10 mouse cellular contexts compared by ENCODE assay signal in genomic region chr6:136806819-136807218, GRCm38 (mm10). TPM values are rescaled to one million over a fixed set of nuclear protein-coding genes. Genes with fewer than 3 reads are reported as not detected.
DNase-seq lines count a peak whose midpoint lies in the region; ATAC-seq and TF ChIP-seq lines count a peak whose summit lies in the region.
"Had no signal": no experiment of that assay in that cellular context is flagged by ENCODE, and none has a peak within 500 bp of the region (broad histone marks: within the 10 kb centered on the region; RNA-seq: fewer than 3 reads in every experiment).

No protein-coding gene starts in this region.

- no peak overlapping the region for H3K4me3 ChIP-seq in forebrain, postnatal 0 days (ENCODE audit: low read depth, low read length)
- H3K4me3 ChIP-seq in forebrain, embryonic 11.5 days (ENCODE audit: low read depth, low read length) = no peak overlapping the region
- no peak overlapping the region for H3K4me3 ChIP-seq in neural tube, embryonic 12.5 days
- no peak overlapping the region for H3K4me3 ChIP-seq in neural tube, embryonic 15.5 days (replicated peaks)
- H3K4me3 ChIP-seq in liver, postnatal 0 days (ENCODE audit: low read depth, low read length) = peak overlapping the region; percentile 91; the same call in 1 of the 2 replicates
- no peak overlapping the region for H3K4me3 ChIP-seq in stomach, postnatal 0 days (ENCODE audit: low read depth, low read length)

- peaks cover 9% of the 10 kb centered on the region for H3K4me1 ChIP-seq in forebrain, postnatal 0 days (ENCODE audit: insufficient read depth)
- H3K4me1 ChIP-seq in forebrain, embryonic 11.5 days (replicated peaks; ENCODE audit: control insufficient read depth, insufficient read depth, low read length) = peaks cover 7% of the 10 kb centered on the region
- peaks cover 22% of the 10 kb centered on the region for H3K4me1 ChIP-seq in neural tube, embryonic 12.5 days
- H3K4me1 ChIP-seq in neural tube, embryonic 15.5 days = peaks cover 34% of the 10 kb centered on the region
- H3K4me1 ChIP-seq in liver, postnatal 0 days (ENCODE audit: insufficient read depth) = peaks cover 32% of the 10 kb centered on the region
- no peaks in the 10 kb centered on the region; the same call in 1 of the 2 replicates for H3K4me1 ChIP-seq in stomach, postnatal 0 days (replicated peaks; ENCODE audit: control insufficient read depth, insufficient read depth)

- DNase-seq in forebrain, postnatal 0 days = no peak
- no peak for DNase-seq in forebrain, embryonic 11.5 days (ENCODE audit: low spot score)
- no peak for DNase-seq in liver, postnatal 0 days
- DNase-seq in stomach, postnatal 0 days (ENCODE audit: low spot score) = peak; percentile 60
- DNase-seq in thymus, postnatal 36 days = no peak
- DNase-seq in cerebellum, postnatal 25 days = no peak
- DNase-seq: gastrocnemius, adult 2 months had no signal

- peaks cover 2% of the 10 kb centered on the region; the same call in 1 of the 2 replicates for H3K36me3 ChIP-seq in forebrain, postnatal 0 days (ENCODE audit: insufficient read depth)
- H3K36me3 ChIP-seq in forebrain, embryonic 11.5 days (ENCODE audit: control insufficient read depth, insufficient read depth, low read length) = no peaks in the 10 kb centered on the region; the same call in 1 of the 2 replicates
- H3K36me3 ChIP-seq in neural tube, embryonic 12.5 days = peaks cover under 1% of the 10 kb centered on the region; the same call in 1 of the 2 replicates
- 0 out of 2 replicates have a peak, but pooled peaks cover under 1% of the 10 kb centered on the region for H3K36me3 ChIP-seq in neural tube, embryonic 15.5 days
- peaks cover 5% of the 10 kb centered on the region; the same call in 1 of the 2 replicates for H3K36me3 ChIP-seq in liver, postnatal 0 days (replicated peaks; ENCODE audit: insufficient read depth, low read length)
- no peaks in the 10 kb centered on the region for H3K36me3 ChIP-seq in stomach, postnatal 0 days (ENCODE audit: control insufficient read depth, insufficient read depth, low read length)

- peak overlapping the region; percentile 95; the same call in 1 of the 2 replicates for H3K4me2 ChIP-seq in forebrain, postnatal 0 days (ENCODE audit: low read depth)
- H3K4me2 ChIP-seq in forebrain, embryonic 11.5 days (ENCODE audit: low read depth, low read length, severe bottlenecking) = no peak overlapping the region; the same call in 1 of the 2 replicates
- H3K4me2 ChIP-seq in neural tube, embryonic 12.5 days (replicated peaks) = peak overlapping the region; percentile 93; the same call in 1 of the 2 replicates
- no peak overlapping the region for H3K4me2 ChIP-seq in neural tube, embryonic 15.5 days
- peak overlapping the region; percentile 70 for H3K4me2 ChIP-seq in liver, postnatal 0 days (ENCODE audit: low read depth, low read length)
- H3K4me2 ChIP-seq in stomach, postnatal 0 days (replicated peaks; ENCODE audit: low read depth) = peak overlapping the region; percentile 57; the same call in 1 of the 2 replicates

- no peaks in the 10 kb centered on the region for H3K27me3 ChIP-seq in forebrain, postnatal 0 days (ENCODE audit: insufficient read depth, low read length)
- H3K27me3 ChIP-seq in forebrain, embryonic 11.5 days (ENCODE audit: control insufficient read depth, insufficient read depth, low read length) = no peaks in the 10 kb centered on the region
- no peaks in the 10 kb centered on the region for H3K27me3 ChIP-seq in neural tube, embryonic 12.5 days (replicated peaks)
- no peaks in the 10 kb centered on the region for H3K27me3 ChIP-seq in neural tube, embryonic 15.5 days (replicated peaks)
- H3K27me3 ChIP-seq in liver, postnatal 0 days (ENCODE audit: insufficient read depth, low read length) = no peaks in the 10 kb centered on the region
- H3K27me3 ChIP-seq in stomach, postnatal 0 days (ENCODE audit: control insufficient read depth, insufficient read depth, low read length) = no peaks in the 10 kb centered on the region
- H3K27me3 ChIP-seq: Patski had no signal

- H3K9me3 ChIP-seq in forebrain, postnatal 0 days (ENCODE audit: low read length) = no peaks in the 10 kb centered on the region
- H3K9me3 ChIP-seq in forebrain, embryonic 11.5 days (ENCODE audit: control insufficient read depth, low read length) = no peaks in the 10 kb centered on the region
- H3K9me3 ChIP-seq in neural tube, embryonic 12.5 days = no peaks in the 10 kb centered on the region
- H3K9me3 ChIP-seq in neural tube, embryonic 15.5 days (replicated peaks) = no peaks in the 10 kb centered on the region
- H3K9me3 ChIP-seq in liver, postnatal 0 days (ENCODE audit: low read length) = no peaks in the 10 kb centered on the region
- no peaks in the 10 kb centered on the region for H3K9me3 ChIP-seq in stomach, postnatal 0 days (ENCODE audit: control insufficient read depth, low read length)

- no peak overlapping the region for H3K27ac ChIP-seq in forebrain, postnatal 0 days (ENCODE audit: low read depth, low read length)
- no peak overlapping the region for H3K27ac ChIP-seq in forebrain, embryonic 11.5 days (ENCODE audit: low read depth, low read length)
- no peak overlapping the region for H3K27ac ChIP-seq in neural tube, embryonic 12.5 days
- no peak overlapping the region for H3K27ac ChIP-seq in neural tube, embryonic 15.5 days (replicated peaks)
- 0 out of 2 replicates have a peak overlapping the region, but pooled peaks have one; percentile 78 for H3K27ac ChIP-seq in liver, postnatal 0 days (ENCODE audit: low read depth)
- peak overlapping the region; percentile 89 for H3K27ac ChIP-seq in stomach, postnatal 0 days (replicated peaks)

- H3K9ac ChIP-seq in forebrain, postnatal 0 days = no peak overlapping the region
- no peak overlapping the region for H3K9ac ChIP-seq in forebrain, embryonic 11.5 days (ENCODE audit: low read length)
- H3K9ac ChIP-seq in neural tube, embryonic 12.5 days = no peak overlapping the region
- H3K9ac ChIP-seq in neural tube, embryonic 15.5 days (replicated peaks) = no peak overlapping the region
- H3K9ac ChIP-seq in liver, postnatal 0 days (replicated peaks) = 0 out of 2 replicates have a peak overlapping the region, but pooled peaks have one; percentile 28
- H3K9ac ChIP-seq in stomach, postnatal 0 days (ENCODE audit: low read length) = no peak overlapping the region; the same call in 1 of the 2 replicates

- no peak for TF ChIP-seq EP300 in liver, postnatal 0 days (IDR thresholded peaks at IDR 0.05; ENCODE audit: low read depth)
- no peak for TF ChIP-seq EP300 in stomach, postnatal 0 days (optimal IDR thresholded peaks at IDR 0.05)

- 67% methylated on average over 5 of the region's 5 CpGs for WGBS in forebrain, postnatal 0 days
- 72% methylated on average over 5 of the region's 5 CpGs for WGBS in forebrain, embryonic 11.5 days
- WGBS in neural tube, embryonic 12.5 days = 78% methylated on average over 5 of the region's 5 CpGs
- 80% methylated on average over 5 of the region's 5 CpGs for WGBS in neural tube, embryonic 15.5 days
- WGBS in liver, postnatal 0 days (ENCODE audit: insufficient replicate concordance) = 80% methylated on average over 5 of the region's 5 CpGs
- WGBS in stomach, postnatal 0 days = 59% methylated on average over 5 of the region's 5 CpGs

- no peak for TF ChIP-seq CTCF in forebrain, postnatal 0 days (IDR thresholded peaks at IDR 0.05; ENCODE audit: low read depth)
- no peak for TF ChIP-seq CTCF in liver, postnatal 0 days (IDR thresholded peaks at IDR 0.05; ENCODE audit: low read depth)
- TF ChIP-seq CTCF in stomach, postnatal 0 days (IDR thresholded peaks at IDR 0.05; ENCODE audit: low read depth) = no peak

- ATAC-seq in forebrain, postnatal 0 days = no peak
- ATAC-seq in forebrain, embryonic 11.5 days (replicated peaks; ENCODE audit: low FRiP score) = no peak
- ATAC-seq in neural tube, embryonic 12.5 days (ENCODE audit: low FRiP score, low read depth) = no peak
- no peak for ATAC-seq in neural tube, embryonic 15.5 days (ENCODE audit: low FRiP score)
- no peak for ATAC-seq in liver, postnatal 0 days
- ATAC-seq in stomach, postnatal 0 days (ENCODE audit: low FRiP score, low TSS enrichment) = no peak
- ATAC-seq: Patski had no signal

RNA-seq across cellular contexts. Expression of gene H2afj, which starts 1.2 kb away (rescaled TPM):
- 31.7 and 47.5 TPM in 2 replicates for total RNA-seq in forebrain, postnatal 0 days (2014; rRNA removed)
- polyA plus RNA-seq in forebrain, postnatal 0 days (2015; fragmentation: Nextera tagmentation; extraction: Ambion mirVana) = 119 and 159 TPM in 2 replicates
- 85.0 and 94.7 TPM in 2 replicates for polyA plus RNA-seq in forebrain, embryonic 11.5 days (2014; fragmentation: Nextera tagmentation; extraction: Ambion mirVana)
- 123 and 127 TPM in 2 replicates for polyA plus RNA-seq in neural tube, embryonic 12.5 days (2016; fragmentation: Nextera tagmentation; extraction: Ambion mirVana)
- 106 and 119 TPM in 2 replicates for polyA plus RNA-seq in neural tube, embryonic 15.5 days (2015; fragmentation: Nextera tagmentation; extraction: Ambion mirVana)
- polyA plus RNA-seq in liver, postnatal 0 days (2015; fragmentation: Nextera tagmentation; extraction: Ambion mirVana) = 147 and 152 TPM in 2 replicates
- polyA plus RNA-seq in stomach, postnatal 0 days (2015; fragmentation: Nextera tagmentation; extraction: Ambion mirVana) = 439 and 445 TPM in 2 replicates

RNA-seq across cellular contexts. Expression of gene Hist4h4, which starts 2.6 kb away (rescaled TPM):
- 19.4 and 39.2 TPM in 2 replicates for total RNA-seq in forebrain, postnatal 0 days (2014; rRNA removed)
- polyA plus RNA-seq in forebrain, postnatal 0 days (2015; fragmentation: Nextera tagmentation; extraction: Ambion mirVana) = 0.42 and 0.45 TPM in 2 replicates
- 0.45 and 0.53 TPM in 2 replicates for polyA plus RNA-seq in forebrain, embryonic 11.5 days (2014; fragmentation: Nextera tagmentation; extraction: Ambion mirVana)
- polyA plus RNA-seq in neural tube, embryonic 12.5 days (2016; fragmentation: Nextera tagmentation; extraction: Ambion mirVana) = 0.45 and 0.67 TPM in 2 replicates
- 0.43 and 0.44 TPM in 2 replicates for polyA plus RNA-seq in neural tube, embryonic 15.5 days (2015; fragmentation: Nextera tagmentation; extraction: Ambion mirVana)
- 1.1 and 1.4 TPM in 2 replicates for polyA plus RNA-seq in liver, postnatal 0 days (2015; fragmentation: Nextera tagmentation; extraction: Ambion mirVana)
- polyA plus RNA-seq in stomach, postnatal 0 days (2015; fragmentation: Nextera tagmentation; extraction: Ambion mirVana) = 0.59 and 0.68 TPM in 2 replicates

RNA-seq across cellular contexts. Expression of gene BC049715, which starts 20.6 kb away (rescaled TPM):
- 0.92 and 1.9 TPM in 2 replicates for total RNA-seq in forebrain, postnatal 0 days (2014; rRNA removed)
- 1.1 and 2.1 TPM in 2 replicates for polyA plus RNA-seq in forebrain, postnatal 0 days (2015; fragmentation: Nextera tagmentation; extraction: Ambion mirVana)
- polyA plus RNA-seq in forebrain, embryonic 11.5 days (2014; fragmentation: Nextera tagmentation; extraction: Ambion mirVana) = 1.6 and 2.0 TPM in 2 replicates
- 1.1 and 3.7 TPM in 2 replicates for polyA plus RNA-seq in neural tube, embryonic 12.5 days (2016; fragmentation: Nextera tagmentation; extraction: Ambion mirVana)
- 1.5 and 2.8 TPM in 2 replicates for polyA plus RNA-seq in neural tube, embryonic 15.5 days (2015; fragmentation: Nextera tagmentation; extraction: Ambion mirVana)
- polyA plus RNA-seq in liver, postnatal 0 days (2015; fragmentation: Nextera tagmentation; extraction: Ambion mirVana) = 0.44 and 0.99 TPM in 2 replicates
- polyA plus RNA-seq in stomach, postnatal 0 days (2015; fragmentation: Nextera tagmentation; extraction: Ambion mirVana) = 0.46 and 0.96 TPM in 2 replicates

RNA-seq across cellular contexts. Expression of gene Wbp11, which starts 21.2 kb away (rescaled TPM):
- 45.8 and 52.5 TPM in 2 replicates for total RNA-seq in forebrain, postnatal 0 days (2014; rRNA removed)
- polyA plus RNA-seq in forebrain, postnatal 0 days (2015; fragmentation: Nextera tagmentation; extraction: Ambion mirVana) = 67.1 and 87.4 TPM in 2 replicates
- 174 and 191 TPM in 2 replicates for polyA plus RNA-seq in forebrain, embryonic 11.5 days (2014; fragmentation: Nextera tagmentation; extraction: Ambion mirVana)
- 113 and 115 TPM in 2 replicates for polyA plus RNA-seq in neural tube, embryonic 12.5 days (2016; fragmentation: Nextera tagmentation; extraction: Ambion mirVana)
- 71.1 and 80.0 TPM in 2 replicates for polyA plus RNA-seq in neural tube, embryonic 15.5 days (2015; fragmentation: Nextera tagmentation; extraction: Ambion mirVana)
- polyA plus RNA-seq in liver, postnatal 0 days (2015; fragmentation: Nextera tagmentation; extraction: Ambion mirVana) = 32.8 and 33.8 TPM in 2 replicates
- 39.8 and 42.8 TPM in 2 replicates for polyA plus RNA-seq in stomach, postnatal 0 days (2015; fragmentation: Nextera tagmentation; extraction: Ambion mirVana)

RNA-seq across cellular contexts. Expression of gene Gucy2c, which starts 25.3 kb away (rescaled TPM):
- total RNA-seq in forebrain, postnatal 0 days (2014; rRNA removed) = 0.54 and 0.67 TPM in 2 replicates
- 0.14 and 0.42 TPM in 2 replicates for polyA plus RNA-seq in forebrain, postnatal 0 days (2015; fragmentation: Nextera tagmentation; extraction: Ambion mirVana)
- polyA plus RNA-seq in forebrain, embryonic 11.5 days (2014; fragmentation: Nextera tagmentation; extraction: Ambion mirVana) = not detected in 2 replicates
- polyA plus RNA-seq in neural tube, embryonic 12.5 days (2016; fragmentation: Nextera tagmentation; extraction: Ambion mirVana) = 0.20 and 0.41 TPM in 2 replicates
- polyA plus RNA-seq in neural tube, embryonic 15.5 days (2015; fragmentation: Nextera tagmentation; extraction: Ambion mirVana) = 0.23 and 5.5 TPM in 2 replicates
- polyA plus RNA-seq in liver, postnatal 0 days (2015; fragmentation: Nextera tagmentation; extraction: Ambion mirVana) = 0.57 and 0.99 TPM in 2 replicates
- polyA plus RNA-seq in stomach, postnatal 0 days (2015; fragmentation: Nextera tagmentation; extraction: Ambion mirVana) = 2.0 and 2.5 TPM in 2 replicates
- total RNA-seq: gastrocnemius, adult 2 months had no signal

Comparison
In these comparisons a context has a peak if more than half of its experiments do, and no peak if none do; other contexts are left out.
1. H3K4me2 ChIP-seq: peak in forebrain, postnatal 0 days (single experiment), neural tube, embryonic 12.5 days (single experiment), liver, postnatal 0 days (single experiment) and stomach, postnatal 0 days (single experiment); none in forebrain, embryonic 11.5 days (single experiment) and neural tube, embryonic 15.5 days (single experiment).
2. H3K27ac ChIP-seq: peak in liver, postnatal 0 days (single experiment) and stomach, postnatal 0 days (single experiment); none in forebrain, postnatal 0 days (single experiment), forebrain, embryonic 11.5 days (single experiment), neural tube, embryonic 12.5 days (single experiment) and neural tube, embryonic 15.5 days (single experiment).